Mouse (Mus musculus): Measurements from ENCODE around the gene Igsf9. TPM values are rescaled to one million over a fixed set of nuclear protein-coding genes. Genes with fewer than 3 reads are reported as not detected.
A peak's percentile ranks its signal among the peaks of the same experiment; 100 is the strongest.

Gene Igsf9
- total RNA-seq, 2 experiments from 2014 or later, result 1.6 to 1.8 TPM

DNA sequence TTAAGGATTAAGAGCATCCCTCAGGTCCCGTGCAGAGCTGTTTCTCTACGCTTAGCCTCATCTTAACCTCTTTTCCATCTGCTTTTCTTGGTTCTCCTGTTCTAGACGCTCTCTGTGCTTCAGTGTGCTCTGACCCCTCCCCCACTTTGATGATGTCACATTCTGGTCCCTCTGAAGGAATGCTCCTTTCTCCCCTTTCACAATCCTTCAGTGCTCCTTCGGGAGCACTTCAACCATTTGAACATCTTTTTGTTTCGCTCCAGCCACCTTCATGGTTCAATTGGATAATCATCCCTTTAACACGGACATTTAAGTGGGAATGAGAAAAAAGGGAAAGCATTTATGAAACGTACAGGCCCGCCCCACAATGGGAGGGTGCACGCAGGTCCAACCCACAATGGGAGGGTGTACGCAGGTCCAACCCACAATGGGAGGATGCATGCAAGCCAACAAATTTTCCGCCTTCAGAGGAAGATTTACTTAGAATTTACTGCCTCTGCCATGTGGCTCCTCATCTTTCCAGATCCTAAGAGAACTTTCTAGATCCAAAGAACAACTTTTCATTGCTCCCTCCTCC is 13.2 kb upstream of the Igsf9 start:
- DNase-seq, result no peak

- DNase-seq, result no peak
Measured at GRCm38 (mm10) chr1:172469373-172469772, 12.2 kb upstream of the Igsf9 start.

DNA sequence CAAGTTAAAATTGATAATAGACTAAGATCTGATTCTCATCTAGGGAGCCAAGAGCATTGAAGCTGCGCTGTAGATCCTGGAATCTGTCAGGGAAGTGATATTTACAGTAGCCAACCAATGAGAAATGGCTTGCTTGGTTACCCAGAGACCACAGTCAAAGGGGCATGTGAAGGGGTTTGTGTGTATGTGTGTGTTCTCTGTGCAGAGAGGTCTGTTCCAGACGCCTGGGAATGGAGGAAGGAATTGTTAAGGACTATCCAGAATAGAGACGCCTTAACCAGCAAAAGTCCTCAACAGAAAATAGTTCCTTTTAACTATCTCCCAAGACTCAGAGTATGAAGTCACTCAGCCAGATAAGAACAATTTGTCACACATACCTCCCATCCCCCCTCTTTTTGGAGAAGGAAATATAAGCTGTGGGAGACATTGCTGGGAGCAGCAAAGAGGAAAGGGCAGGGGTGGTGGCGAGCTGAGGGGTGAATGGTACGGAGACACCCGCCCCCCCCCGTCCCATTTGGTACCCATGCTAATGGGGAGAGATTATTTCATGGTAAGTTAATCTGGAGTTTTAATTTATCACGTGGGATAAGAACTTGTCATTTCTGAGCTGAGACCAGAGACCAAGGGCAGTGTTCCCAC is 11.7 kb upstream of the Igsf9 start:
- no peak for DNase-seq

DNA sequence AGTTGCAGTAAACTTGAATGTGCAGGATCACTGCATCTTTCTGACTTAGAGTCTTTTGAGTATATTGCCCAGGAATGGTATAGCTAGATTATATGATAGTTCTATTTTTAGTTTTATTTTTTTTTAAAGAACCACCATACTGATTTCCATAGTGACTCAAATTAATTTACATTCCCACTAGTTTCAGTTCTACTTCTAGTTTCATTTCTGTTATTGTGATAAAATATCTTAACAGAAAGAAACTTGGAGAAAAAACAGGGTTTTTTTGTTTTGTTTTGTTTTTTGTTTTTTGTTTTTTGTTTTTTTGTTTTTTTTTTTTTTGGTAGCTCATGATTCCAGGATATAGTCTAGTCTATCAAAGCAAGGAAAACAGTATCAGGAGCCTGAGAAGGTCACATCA is 8.7 kb upstream of the Igsf9 start:
- DNase-seq, result no peak

DNA sequence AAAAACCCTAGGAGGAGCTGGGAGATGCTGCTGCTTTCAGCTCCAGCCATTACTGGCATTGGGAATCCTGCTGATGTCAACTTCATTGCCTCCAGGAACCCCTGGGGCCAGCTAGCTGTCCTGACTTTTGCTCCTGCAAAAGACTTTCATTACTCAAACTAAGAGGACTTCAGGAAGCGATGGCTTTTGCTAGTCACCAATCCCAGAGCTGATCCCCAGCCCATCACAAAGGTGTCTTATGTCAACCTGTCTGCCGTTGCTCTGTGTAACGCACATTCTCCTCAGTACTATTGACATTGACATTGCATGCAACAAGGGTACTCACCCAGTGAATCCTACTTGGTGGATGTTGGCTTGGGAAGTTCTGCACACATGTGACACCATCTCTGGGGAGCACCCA is 7.4 kb upstream of the Igsf9 start:
- no peak for DNase-seq

DNA sequence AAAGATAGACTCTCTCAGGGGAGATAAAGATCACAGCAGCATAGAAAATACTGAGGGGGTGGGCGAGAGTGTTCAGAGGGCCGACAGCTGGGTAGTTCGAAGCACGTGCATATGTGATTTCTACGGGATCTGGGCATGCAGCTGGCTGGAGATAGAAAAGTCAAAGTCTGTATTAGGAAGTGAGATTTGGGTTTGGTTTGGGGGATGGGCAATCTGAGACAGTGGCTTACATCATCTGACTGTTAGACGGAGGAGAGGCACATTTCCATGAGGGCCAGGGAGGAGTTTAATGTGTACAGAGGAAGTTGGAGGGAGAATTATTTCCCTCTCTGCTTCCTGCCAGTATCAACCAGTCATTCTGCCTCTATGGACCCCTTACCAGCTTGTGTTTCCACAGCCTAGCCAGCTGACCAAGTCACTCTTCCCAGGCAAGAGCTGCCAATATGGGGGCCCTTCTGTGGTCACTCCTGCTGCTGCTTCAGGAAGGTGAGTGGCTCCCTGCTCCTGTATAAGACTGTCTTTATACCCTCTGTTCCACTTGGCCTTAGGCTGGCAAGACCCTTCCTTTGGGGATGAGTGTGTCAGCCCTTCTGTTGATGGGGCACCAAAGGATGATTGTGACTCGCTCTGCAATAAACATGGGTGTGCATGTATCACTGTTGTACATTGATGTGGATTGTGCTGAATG is 6.4 kb upstream of the Igsf9 start, which contains the start of gene Slamf9:
Gene Slamf9, plus strand, starts transcription at position 305 of the 688 bp plus-strand sequence.
- peak in 1 of 2 experiments; percentile 16 for DNase-seq

GRCm38 (mm10) chr1:172478020-172478419 is 3.6 kb upstream of the Igsf9 start:
- DNase-seq, result no peak

GRCm38 (mm10) chr1:172480376-172480775 is 1.2 kb upstream of the Igsf9 start:
- no peak for DNase-seq

DNA sequence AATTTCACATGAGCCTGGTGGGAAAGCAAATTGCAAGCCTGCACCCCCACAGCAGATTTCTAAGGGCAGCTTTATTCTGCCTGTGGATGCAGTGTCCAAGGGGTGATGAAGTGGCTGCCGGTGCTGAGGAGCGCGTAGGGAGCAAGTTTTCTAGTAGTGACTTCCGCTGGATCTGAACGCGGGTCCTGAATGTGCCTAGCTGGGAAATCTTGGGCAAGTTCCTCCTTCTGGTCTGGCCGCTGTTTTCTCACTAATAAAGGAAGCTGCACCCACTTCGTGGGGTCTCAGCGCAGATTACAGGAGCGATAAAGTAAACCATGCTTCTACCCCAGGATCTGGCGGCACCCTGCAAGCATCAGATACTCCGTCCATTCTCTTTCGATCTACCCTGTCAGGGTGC is 477 bp upstream of the Igsf9 start:
- no peak for DNase-seq

DNA sequence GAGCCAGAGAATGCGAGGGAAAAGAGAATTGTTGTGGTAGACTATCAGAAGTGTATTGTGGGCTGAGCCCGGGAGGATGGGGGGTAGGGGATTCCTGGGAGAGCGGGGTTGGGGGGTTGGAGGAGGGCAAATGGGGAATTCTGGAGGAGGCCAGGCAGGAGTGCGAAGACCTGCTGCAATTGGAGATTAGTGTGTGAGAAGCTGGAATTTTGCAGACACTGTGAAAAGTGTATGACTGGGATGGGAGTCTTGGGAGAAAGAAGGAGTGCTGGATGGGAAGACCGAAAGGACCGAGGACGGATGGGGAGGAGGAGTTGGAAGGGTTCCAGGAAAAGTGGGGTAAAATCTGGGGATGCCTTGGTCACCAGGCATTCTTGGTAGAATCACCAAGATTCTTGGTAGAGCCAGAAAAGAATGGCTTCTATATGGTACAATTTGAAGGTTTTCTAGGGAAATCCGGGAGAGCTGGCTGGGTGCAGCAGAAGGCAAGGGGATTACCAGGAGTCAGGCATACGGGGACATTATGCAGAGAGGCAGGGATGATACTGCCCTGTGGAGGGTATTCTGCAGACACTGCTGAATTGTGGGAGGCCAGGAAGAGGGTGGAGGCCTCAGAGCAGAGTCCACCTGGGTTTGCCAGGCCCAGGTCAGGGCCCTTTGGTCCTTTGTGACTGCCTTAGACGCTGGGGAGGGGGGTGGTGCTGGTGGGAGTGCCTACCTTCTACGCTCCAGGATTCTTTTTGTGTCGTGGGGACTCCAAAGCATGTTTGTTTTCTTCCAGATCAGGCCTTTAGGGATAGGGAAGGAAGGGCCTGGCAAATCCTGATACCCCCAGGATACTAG is 1.2 kb downstream of the Igsf9 start:
- no peak for DNase-seq

GRCm38 (mm10) chr1:172483361-172483660 is 1.7 kb downstream of the Igsf9 start:
- DNase-seq, result no peak

DNA sequence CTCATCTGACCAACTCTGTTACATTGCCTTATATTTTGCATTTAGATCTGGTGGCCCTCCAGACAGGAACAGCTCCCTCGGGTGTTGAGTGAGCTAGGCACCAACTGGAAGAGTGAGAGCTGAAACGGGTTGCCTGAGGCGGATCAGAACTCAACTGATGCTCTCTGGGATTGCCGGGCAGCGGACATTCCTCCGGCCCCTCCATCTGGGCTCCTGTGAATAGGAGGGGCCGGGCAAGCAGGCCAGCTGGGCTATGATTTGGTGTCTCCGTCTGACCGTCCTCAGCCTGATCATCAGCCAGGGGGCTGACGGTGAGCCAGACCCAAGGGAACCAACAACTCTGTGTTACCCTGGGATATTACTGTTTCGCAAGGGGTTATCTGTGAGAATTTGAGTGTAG is 2.6 kb downstream of the Igsf9 start:
- no peak for DNase-seq

DNA sequence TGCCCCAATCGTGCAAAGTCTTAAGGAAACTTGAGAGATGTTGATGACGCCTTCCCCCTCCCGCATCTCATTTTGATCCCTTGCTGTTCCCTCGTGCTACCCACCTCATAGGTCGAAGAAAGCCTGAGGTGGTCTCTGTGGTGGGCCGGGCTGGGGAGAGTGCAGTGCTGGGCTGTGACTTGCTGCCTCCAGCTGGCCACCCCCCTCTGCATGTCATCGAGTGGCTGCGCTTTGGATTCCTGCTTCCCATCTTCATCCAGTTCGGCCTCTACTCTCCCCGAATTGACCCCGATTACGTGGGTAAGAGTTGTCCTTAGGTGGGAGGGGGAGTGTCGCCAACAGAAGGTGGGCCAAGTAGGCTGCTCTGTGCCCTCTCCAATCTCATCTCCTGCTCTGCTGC is 3.1 kb downstream of the Igsf9 start:
- DNase-seq, result no peak

- DNase-seq, result no peak
Measured at GRCm38 (mm10) chr1:172485821-172486220, 4.2 kb downstream of the Igsf9 start.

DNA sequence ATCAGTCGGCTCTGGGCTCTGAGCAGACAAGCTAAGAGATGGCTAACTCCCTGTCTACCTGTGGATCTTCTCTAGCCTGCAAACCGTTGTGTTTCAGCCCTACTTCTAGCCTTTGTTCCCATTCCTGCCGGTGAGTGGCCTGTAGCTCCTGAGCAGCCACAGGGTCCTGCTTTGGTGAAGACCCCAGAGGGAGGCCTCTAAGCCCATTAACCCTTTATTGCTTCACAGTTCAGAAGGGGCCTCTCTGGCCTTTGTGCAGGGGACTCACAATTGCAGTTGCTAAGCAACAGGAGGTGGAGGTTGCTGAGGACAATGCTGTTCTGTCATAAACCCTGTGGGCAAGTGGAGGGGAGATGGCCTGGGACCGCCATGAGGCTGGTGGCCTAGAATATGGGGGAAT is 4.6 kb downstream of the Igsf9 start:
- no peak for DNase-seq

GRCm38 (mm10) chr1:172486651-172487050 is 5.1 kb downstream of the Igsf9 start:
- DNase-seq, result no peak

GRCm38 (mm10) chr1:172487859-172488258 is 6.3 kb downstream of the Igsf9 start:
- DNase-seq, result no peak

- DNase-seq, result no peak
Measured at GRCm38 (mm10) chr1:172488831-172489230, 7.2 kb downstream of the Igsf9 start.

DNA sequence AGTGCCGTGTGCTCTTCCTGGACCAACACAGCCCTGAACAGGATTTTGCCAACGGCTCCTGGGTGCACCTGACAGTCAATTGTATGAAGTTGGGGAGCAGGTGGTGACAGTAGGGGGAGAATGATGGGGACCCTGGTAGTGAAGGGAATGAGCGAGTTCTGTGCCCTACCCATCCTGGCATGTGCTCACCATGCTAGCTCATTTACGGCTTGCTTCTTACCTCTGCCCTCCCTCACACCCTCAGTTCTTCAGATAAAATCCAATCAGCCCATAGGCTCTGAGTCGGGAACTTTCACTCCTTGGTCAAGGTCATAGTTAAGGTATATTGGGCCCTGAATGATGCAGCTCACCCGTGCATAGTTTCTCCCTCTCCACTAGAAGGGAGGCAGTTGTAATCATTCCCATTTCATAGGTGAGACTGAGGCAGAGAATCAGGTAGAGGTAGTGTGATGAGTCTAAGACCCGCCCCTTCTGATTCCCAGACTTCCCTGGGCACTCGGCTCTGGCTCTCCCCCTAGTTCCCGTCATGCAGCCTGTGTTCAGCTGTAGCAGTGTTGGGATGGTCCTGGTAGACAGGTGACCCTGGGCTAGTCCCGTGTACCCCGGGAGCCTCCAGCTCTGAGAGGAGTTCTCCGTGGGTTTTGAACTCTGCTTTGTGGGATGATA is 8.1 kb downstream of the Igsf9 start:
- DNase-seq, result no peak

DNA sequence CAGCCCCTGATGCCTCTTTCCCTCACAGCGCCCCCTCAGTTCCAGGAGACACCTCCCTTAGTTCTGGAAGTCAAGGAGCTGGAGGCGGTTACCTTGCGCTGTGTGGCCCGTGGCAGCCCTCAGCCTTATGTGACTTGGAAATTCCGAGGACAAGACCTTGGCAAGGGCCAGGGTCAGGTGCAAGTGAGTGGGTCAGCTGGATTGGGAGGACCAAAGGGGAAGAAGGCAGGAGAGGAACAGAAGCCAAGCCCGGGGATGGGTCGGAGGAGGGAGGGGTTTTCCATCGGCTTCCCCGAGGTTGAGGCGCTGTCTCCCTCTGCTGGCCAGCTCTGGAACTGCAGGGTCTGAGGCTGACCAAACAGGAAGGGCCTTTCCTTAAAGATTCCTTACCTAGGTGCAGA is 8.7 kb downstream of the Igsf9 start:
- DNase-seq, result peak; percentile 89 to 92

- no peak for DNase-seq
Measured at GRCm38 (mm10) chr1:172492047-172492446, 10.5 kb downstream of the Igsf9 start.

DNA sequence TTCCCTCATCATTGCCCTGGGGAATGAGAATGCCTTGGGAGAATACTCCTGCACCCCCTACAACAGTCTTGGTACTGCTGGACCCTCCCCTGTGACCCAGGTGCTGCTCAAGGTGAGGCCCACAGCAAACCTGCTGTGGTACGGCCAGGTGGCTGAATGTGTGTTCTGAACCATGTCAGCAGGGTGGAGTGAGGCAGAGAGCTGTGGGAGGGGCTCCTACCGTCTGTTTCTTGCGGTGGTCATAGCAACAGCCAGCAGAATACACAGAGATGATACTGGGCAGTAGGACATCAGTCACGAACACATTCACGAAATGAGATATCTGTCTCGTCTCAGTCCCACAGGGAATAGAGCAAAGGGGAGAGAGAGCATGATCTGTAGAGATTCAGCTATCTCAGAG is 11.9 kb downstream of the Igsf9 start:
- DNase-seq, result no peak

Data from adrenal gland, postnatal 36 days (tissue).